Mouse (Mus musculus) ES-CJ7 (cell line): ENCODE measurements around the gene Hmgcl.
A peak's percentile ranks its signal among the peaks of the same experiment; 100 is the strongest.

Experiments
- DNase-seq: peaks from one replicate; pipeline ENCODE4 v3.0.0; 2011; ENCODE audit warnings: low read depth, low spot score

Hmgcl gene

GRCm38 (mm10) chr4:135946278-135946658 lies at the start of gene Hmgcl:
Gene Hmgcl (plus strand): TSS chr4:135946448.
- DNase-seq, result peak; percentile 95

GRCm38 (mm10) chr4:135898380-135899049 lies 47.7 kb upstream of the Hmgcl start:
- peak; percentile 70 for DNase-seq

- no peak for DNase-seq
These were observed 47.2 kb upstream of the Hmgcl start for GRCm38 (mm10) chr4:135899050-135899448.

- no peak for DNase-seq
These were observed 46.2 kb upstream of the Hmgcl start for GRCm38 (mm10) chr4:135900008-135900407.

- no peak for DNase-seq
These were observed 43.5 kb upstream of the Hmgcl start for GRCm38 (mm10) chr4:135902606-135903242.

GRCm38 (mm10) chr4:135904810-135905209 lies 41.4 kb upstream of the Hmgcl start:
- DNase-seq, result no peak

GRCm38 (mm10) chr4:135906633-135907032 lies 39.6 kb upstream of the Hmgcl start:
- DNase-seq, result no peak

GRCm38 (mm10) chr4:135909326-135910066 lies 36.8 kb upstream of the Hmgcl start:
- DNase-seq, result no peak

- no peak for DNase-seq
These were observed 34.7 kb upstream of the Hmgcl start for GRCm38 (mm10) chr4:135911531-135911930.

- DNase-seq, result no peak
These were observed 34.1 kb upstream of the Hmgcl start for GRCm38 (mm10) chr4:135912164-135912563.

GRCm38 (mm10) chr4:135912835-135913234 lies 33.4 kb upstream of the Hmgcl start:
- DNase-seq, result no peak

- DNase-seq, result no peak
These were observed 32.8 kb upstream of the Hmgcl start for GRCm38 (mm10) chr4:135913433-135913832.

- no peak for DNase-seq
These were observed 27.5 kb upstream of the Hmgcl start for GRCm38 (mm10) chr4:135918635-135919279.

- DNase-seq, result no peak
These were observed 27.0 kb upstream of the Hmgcl start for GRCm38 (mm10) chr4:135919280-135919639.

- peak; percentile 97 for DNase-seq
These were observed 25.7 kb upstream of the Hmgcl start, which contains the start of gene Fuca1 for GRCm38 (mm10) chr4:135920304-135921241. Gene Fuca1 (plus strand): TSS chr4:135920735.

GRCm38 (mm10) chr4:135921257-135922120 lies 24.8 kb upstream of the Hmgcl start:
- DNase-seq, result no peak

- DNase-seq, result no peak
These were observed 24.1 kb upstream of the Hmgcl start for GRCm38 (mm10) chr4:135922190-135922589.

- no peak for DNase-seq
These were observed 21.8 kb upstream of the Hmgcl start for GRCm38 (mm10) chr4:135924418-135924817.

GRCm38 (mm10) chr4:135925341-135925740 lies 20.9 kb upstream of the Hmgcl start:
- DNase-seq, result no peak

GRCm38 (mm10) chr4:135926195-135926808 lies 19.9 kb upstream of the Hmgcl start:
- no peak for DNase-seq
